Mouse (Mus musculus) liver, embryonic 12.5 days (tissue): ENCODE data around the gene Fam78b. TPM values are rescaled to one million over a fixed set of nuclear protein-coding genes. Genes with fewer than 3 reads are reported as not detected.

ENCODE experiments used
- ATAC-seq: fragments of 200-750 bp; cut with Nextera tagmentation; 2 replicates; pipeline ENCODE4 v1.8.0; 2017; ENCODE audit warnings: moderate number of reproducible peaks, mild to moderate bottlenecking, moderate library complexity
- H3K27ac ChIP-seq: fragments of 300-500 bp; sonication (generic); 2 replicates; pipeline ENCODE4 v1.5.1; 2016; ENCODE audit warnings: mild to moderate bottlenecking
- H3K27me3 ChIP-seq: fragments of 300-500 bp; sonication (generic); replicated peaks from 2 replicates; pipeline ENCODE4 v1.6.1; 2016; ENCODE audit warnings: mild to moderate bottlenecking, moderate library complexity
- H3K36me3 ChIP-seq: fragments of 300-500 bp; sonication (generic); 2 replicates; pipeline ENCODE4 v1.6.1; 2016; ENCODE audit warnings: mild to moderate bottlenecking, moderate library complexity
- H3K4me1 ChIP-seq: fragments of 300-500 bp; sonication (generic); 2 replicates; pipeline ENCODE4 v1.6.1; 2016
- H3K4me2 ChIP-seq: fragments of 300-500 bp; sonication (generic); 2 replicates; pipeline ENCODE4 v1.6.1; 2016; ENCODE audit warnings: mild to moderate bottlenecking, moderate library complexity
- H3K4me3 ChIP-seq: fragments of 300-500 bp; sonication (generic); 2 replicates; pipeline ENCODE4 v1.5.1; 2016; ENCODE audit warnings: mild to moderate bottlenecking, moderate library complexity
- H3K9ac ChIP-seq: fragments of 300-500 bp; sonication (generic); 2 replicates; pipeline ENCODE4 v1.6.1; 2016; ENCODE audit warnings: mild to moderate bottlenecking, moderate library complexity
- H3K9me3 ChIP-seq: fragments of 300-500 bp; sonication (generic); replicated peaks from 2 replicates; pipeline ENCODE4 v1.6.1; 2016; ENCODE audit warnings: mild to moderate bottlenecking, moderate library complexity
- WGBS: fragments of 180-500 bp; shearing (Covaris S2); methylation state at CpG from one replicate; pipeline ENCODE4 v1.1.7; 2016; ENCODE audit not compliant: insufficient replicate concordance; 5-methylcytosine and 5-hydroxymethylcytosine counted together
- polyA plus RNA-seq: library from polyadenylated mRNA; unstranded; fragments of >200 nt; fragmentation: Nextera tagmentation; extraction: Ambion mirVana; gene quantifications from 2 replicates; pipeline ENCODE4 v1.2.1, GENCODE M21; 2016

The Fam78b gene
- polyA plus RNA-seq, 1 experiment from 2014 or later: 0.35 TPM

DNA sequence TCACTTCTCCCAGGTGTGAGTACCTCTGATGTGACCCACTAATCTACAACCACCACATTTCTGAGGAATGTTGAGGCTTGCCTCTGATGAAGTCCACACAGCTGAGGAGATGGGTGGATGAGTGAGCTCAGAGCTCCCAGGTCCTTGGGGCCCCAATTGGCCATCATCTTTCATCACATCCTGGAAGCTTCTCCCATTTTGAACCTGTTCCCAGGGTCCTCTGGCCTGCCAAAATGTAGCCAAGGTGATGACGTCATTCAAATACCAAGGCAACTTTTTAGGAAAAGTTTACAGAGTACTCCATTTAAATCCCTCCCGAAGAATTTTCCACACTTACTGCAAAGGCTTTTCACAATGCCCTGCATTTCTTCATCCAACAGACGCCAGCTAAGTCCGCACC lies 104.7 kb downstream of the Fam78b start:
- no peak for ATAC-seq
- Histone ChIP-seq H3K4me1 (no peaks in the 10 kb centered on the region), H3K4me3 (no peak overlapping the region), H3K9me3 (no peaks in the 10 kb centered on the region), H3K27me3 (no peaks in the 10 kb centered on the region), H3K4me2 (no peak overlapping the region), H3K9ac (no peak overlapping the region), H3K36me3 (no peaks in the 10 kb centered on the region), H3K27ac (no peak overlapping the region)
- 62% methylated on average over 4 of the region's 4 CpGs for WGBS

DNA sequence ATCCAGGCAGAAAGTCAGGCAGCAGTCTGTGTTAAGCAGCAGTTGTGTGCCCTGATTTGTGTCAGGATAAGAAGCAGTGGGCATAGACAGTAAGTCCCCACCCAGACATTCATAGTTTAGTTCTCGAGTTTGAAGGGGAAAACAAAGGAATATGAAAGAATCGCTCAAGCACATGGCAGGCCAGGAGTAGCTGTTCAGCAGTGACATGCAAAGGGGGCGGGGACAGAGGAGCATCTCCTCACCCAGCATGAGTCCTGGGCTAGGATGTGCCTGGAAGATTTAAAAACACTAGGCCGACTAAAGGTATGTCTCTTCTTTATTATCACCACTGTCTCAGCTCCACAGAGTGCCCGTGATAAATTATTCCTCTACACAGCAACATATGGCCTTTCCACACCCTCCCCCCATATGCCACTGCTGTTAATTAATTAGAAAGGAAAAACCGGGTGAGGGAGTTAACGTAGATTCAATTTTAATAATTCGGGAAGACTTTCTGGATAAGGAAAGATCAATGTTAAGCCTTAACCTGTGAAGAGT lies 107.8 kb downstream of the Fam78b start:
- no peak overlapping the region for H3K4me2 ChIP-seq
- H3K9me3 ChIP-seq: no peaks in the 10 kb centered on the region
- no peak for ATAC-seq
- no peaks in the 10 kb centered on the region for H3K4me1 ChIP-seq
- no peak overlapping the region for H3K4me3 ChIP-seq
- H3K9ac ChIP-seq: no peak overlapping the region
- WGBS: 66% methylated on average over 8 of the region's 8 CpGs
- no peaks in the 10 kb centered on the region for H3K27me3 ChIP-seq
- H3K36me3 ChIP-seq: no peaks in the 10 kb centered on the region
- no peak overlapping the region for H3K27ac ChIP-seq

DNA sequence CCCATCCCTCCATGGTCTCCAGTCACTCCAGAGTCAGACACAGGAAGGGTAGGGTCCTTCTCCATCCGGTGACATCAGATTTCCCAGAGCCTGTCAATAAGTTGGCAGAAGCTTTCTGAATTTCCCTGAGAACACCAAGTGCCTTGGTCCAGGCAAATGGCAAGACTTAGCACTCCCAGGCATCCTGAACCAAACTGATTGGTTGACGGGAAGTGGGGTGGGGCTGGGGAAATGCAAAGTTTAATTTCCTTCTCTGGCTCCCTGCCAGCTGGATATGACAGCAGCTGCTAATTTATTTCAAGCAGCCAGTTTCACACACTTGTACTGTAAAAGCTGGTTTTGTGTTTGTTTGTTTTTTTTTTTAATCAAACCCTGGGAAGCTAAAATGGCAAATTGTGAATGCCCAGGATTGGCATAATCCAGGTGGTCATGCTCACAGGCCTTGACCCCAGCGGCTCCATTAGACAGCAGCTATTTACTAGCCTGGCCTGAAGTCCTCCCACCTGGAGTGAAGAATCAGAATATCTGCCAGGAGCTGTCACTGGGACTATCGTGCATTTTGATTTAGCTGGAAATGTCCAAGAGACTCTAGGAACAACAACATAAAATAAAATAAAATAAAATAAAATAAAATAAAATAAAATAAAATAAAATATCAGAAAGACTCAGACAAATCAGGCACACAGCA lies 113.3 kb downstream of the Fam78b start:
- WGBS: 47% methylated on average over 4 of the region's 4 CpGs

DNA sequence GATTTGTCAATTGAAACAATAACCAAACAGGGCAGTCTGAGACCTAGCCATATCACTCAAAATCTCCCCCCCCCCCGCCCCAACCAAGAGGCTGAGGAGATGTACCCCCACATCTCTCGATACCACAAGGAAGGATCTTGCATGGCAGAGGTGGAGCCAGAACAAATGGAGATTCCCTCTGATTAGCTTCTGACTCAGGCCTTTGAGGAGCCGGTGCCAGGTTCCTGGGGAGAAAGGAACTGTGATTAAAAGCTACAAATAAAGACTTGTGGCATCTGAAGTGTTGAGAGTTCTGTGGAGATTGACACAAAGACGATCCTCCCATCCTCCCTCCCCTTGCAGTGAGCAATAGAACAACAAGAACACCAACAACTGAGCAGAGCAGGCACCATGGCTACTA lies 113.9 kb downstream of the Fam78b start:
- Histone ChIP-seq H3K4me1 (no peaks in the 10 kb centered on the region), H3K9me3 (no peaks in the 10 kb centered on the region), H3K36me3 (no peaks in the 10 kb centered on the region), H3K9ac (no peak overlapping the region), H3K4me2 (no peak overlapping the region), H3K4me3 (no peak overlapping the region), H3K27me3 (no peaks in the 10 kb centered on the region), H3K27ac (no peak overlapping the region)
- WGBS: 28% methylated on average over 4 of the region's 4 CpGs
- no peak for ATAC-seq

More for the DNA sequence above, 113.3 kb downstream of the Fam78b start:
- Histone ChIP-seq H3K9ac (no peak overlapping the region), H3K4me3 (no peak overlapping the region), H3K27ac (no peak overlapping the region), H3K4me1 (no peaks in the 10 kb centered on the region), H3K4me2 (no peak overlapping the region), H3K36me3 (no peaks in the 10 kb centered on the region), H3K9me3 (no peaks in the 10 kb centered on the region), H3K27me3 (no peaks in the 10 kb centered on the region)
- ATAC-seq: no peak

DNA sequence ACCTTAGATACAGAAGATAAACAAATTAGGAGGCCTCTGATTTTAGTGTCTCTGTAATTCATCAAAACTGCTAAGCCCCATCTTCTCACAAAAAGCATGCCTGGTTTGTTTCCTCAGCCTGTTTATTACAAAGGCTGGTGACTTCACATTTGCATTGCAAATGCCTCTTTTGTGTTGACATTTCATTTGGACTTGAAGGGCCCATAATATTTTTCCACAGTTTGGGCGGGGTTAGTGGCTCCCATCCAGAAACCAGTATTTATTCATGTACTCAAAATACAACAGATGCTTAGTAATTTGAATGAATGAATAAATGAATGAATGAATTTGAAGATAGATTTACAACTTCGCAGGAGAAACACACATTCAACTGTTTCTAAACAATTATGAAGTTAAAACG lies 115.5 kb downstream of the Fam78b start:
- WGBS: 57% methylated on average over 3 of the region's 3 CpGs
- no peak overlapping the region for H3K9ac ChIP-seq
- no peak for ATAC-seq
- H3K9me3 ChIP-seq: no peaks in the 10 kb centered on the region
- H3K27ac ChIP-seq: no peak overlapping the region
- no peak overlapping the region for H3K4me3 ChIP-seq
- no peak overlapping the region for H3K4me2 ChIP-seq
- H3K4me1 ChIP-seq: no peaks in the 10 kb centered on the region
- H3K27me3 ChIP-seq: no peaks in the 10 kb centered on the region
- H3K36me3 ChIP-seq: no peaks in the 10 kb centered on the region

DNA sequence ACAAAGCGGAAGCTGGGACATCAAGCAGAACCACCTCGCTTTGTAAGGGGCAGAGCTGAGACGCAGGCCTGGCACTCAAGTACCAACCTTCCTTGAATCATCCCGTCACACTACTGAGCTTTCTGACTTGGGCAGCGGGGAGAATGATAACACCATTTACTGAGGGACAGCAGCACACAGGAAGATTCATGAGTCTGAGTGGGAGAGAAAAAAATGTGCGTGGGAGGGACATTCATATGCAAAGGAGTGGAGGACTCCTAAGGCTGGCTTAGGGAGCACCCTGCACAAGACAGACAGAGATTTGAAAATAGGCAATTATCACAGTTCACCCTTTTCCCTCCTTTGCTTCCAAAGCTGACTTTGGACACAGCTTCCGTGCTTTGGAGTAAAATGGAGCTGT lies 117.8 kb downstream of the Fam78b start:
- no peaks in the 10 kb centered on the region for H3K36me3 ChIP-seq
- H3K27me3 ChIP-seq: no peaks in the 10 kb centered on the region
- no peaks in the 10 kb centered on the region for H3K9me3 ChIP-seq
- no peaks in the 10 kb centered on the region for H3K4me1 ChIP-seq
- no peak overlapping the region for H3K4me2 ChIP-seq
- no peak overlapping the region for H3K9ac ChIP-seq
- H3K4me3 ChIP-seq: no peak overlapping the region
- H3K27ac ChIP-seq: no peak overlapping the region
- no peak for ATAC-seq
- WGBS: 58% methylated on average over 7 of the region's 7 CpGs

DNA sequence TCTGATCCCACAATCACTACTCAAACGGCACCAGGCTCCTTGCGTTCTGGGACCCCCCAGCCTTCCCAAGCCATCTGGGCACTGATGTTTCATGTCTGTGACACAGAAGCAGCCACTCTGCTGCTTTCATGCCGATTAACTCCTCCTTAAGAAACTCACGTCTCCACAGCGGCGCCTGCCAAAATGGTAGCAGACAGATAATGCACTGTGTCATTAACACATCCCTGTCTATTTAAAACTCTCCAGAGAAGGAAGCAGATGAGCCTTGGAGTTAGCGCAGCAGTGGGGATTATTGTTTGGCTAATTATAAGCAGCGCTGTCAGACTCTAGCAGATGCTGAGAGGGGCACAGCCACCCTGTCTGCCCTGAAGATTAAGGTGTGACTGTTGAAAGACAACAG lies 118.2 kb downstream of the Fam78b start:
- WGBS: 64% methylated on average over 8 of the region's 8 CpGs
- Histone ChIP-seq H3K4me2 (no peak overlapping the region), H3K9me3 (no peaks in the 10 kb centered on the region), H3K4me3 (no peak overlapping the region), H3K36me3 (no peaks in the 10 kb centered on the region), H3K4me1 (no peaks in the 10 kb centered on the region), H3K27me3 (no peaks in the 10 kb centered on the region), H3K27ac (no peak overlapping the region), H3K9ac (no peak overlapping the region)
- no peak for ATAC-seq

DNA sequence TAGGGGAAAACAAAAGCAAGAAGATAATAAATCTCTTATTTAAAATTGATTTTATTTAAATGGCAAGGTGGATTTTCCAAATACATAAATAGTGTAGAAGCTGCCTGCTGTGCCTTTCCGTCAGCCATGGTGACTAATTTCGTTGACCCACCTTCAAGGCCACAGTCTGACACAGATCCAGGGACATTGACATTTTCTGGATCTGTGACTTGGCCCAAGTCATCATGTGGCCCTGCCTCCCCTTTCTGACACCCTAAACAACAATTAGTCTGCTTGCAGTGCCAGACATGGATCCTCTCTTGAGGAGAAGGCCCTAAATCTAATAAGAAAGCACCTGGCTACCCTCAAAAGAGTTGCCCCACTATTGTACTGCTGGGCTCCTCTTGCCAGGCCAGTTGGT lies 121.2 kb downstream of the Fam78b start:
- Histone ChIP-seq H3K27me3 (no peaks in the 10 kb centered on the region), H3K27ac (no peak overlapping the region), H3K4me3 (no peak overlapping the region), H3K9ac (no peak overlapping the region), H3K9me3 (no peaks in the 10 kb centered on the region), H3K4me2 (no peak overlapping the region), H3K4me1 (no peaks in the 10 kb centered on the region), H3K36me3 (no peaks in the 10 kb centered on the region)
- 57% methylated on average over 2 of the region's 2 CpGs for WGBS
- ATAC-seq: no peak

DNA sequence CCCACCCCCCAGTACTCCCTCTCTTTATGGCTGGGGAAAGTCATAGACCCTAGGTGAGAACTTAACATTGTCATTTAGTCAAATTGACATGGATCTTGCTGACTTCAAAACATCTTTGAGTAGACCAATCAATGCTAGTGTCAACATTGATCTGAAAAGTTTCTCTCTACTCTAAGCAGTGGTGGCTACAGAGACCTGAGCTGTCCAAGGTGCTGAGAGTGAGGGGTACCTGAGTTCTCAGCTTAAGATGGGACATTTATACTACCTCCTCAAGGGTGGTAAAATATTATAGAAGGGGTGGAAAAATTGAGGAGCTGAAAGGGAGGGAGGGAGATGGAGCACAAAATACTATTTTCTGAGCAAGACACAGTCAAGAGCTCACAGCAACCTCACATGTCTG lies 122.3 kb downstream of the Fam78b start:
- Histone ChIP-seq H3K27me3 (no peaks in the 10 kb centered on the region), H3K4me2 (no peak overlapping the region), H3K4me1 (no peaks in the 10 kb centered on the region), H3K4me3 (no peak overlapping the region), H3K9me3 (no peaks in the 10 kb centered on the region), H3K27ac (no peak overlapping the region), H3K9ac (no peak overlapping the region), H3K36me3 (no peaks in the 10 kb centered on the region)
- ATAC-seq: no peak

DNA sequence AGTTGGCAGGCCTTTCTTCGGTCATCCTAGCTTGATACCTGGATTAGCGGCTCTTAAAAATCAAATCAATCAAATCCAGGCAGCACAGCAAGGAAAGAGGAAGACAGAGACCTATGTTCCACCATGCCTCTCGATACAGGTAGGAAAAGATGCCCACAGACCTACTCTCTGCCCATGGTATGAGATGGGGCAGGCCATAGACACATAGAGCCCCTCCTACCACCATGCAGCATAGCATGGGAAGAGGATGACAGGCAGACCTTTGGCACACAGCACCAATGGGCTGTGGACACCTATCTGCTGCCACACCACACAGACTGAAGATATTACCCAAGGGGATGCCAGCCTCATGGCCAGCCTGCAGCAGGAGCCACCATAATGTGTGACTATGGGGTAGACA lies 124.7 kb downstream of the Fam78b start:
- Histone ChIP-seq H3K36me3 (no peaks in the 10 kb centered on the region), H3K9me3 (no peaks in the 10 kb centered on the region), H3K27ac (no peak overlapping the region), H3K9ac (no peak overlapping the region), H3K27me3 (no peaks in the 10 kb centered on the region), H3K4me3 (no peak overlapping the region), H3K4me2 (no peak overlapping the region), H3K4me1 (no peaks in the 10 kb centered on the region)
- WGBS: 49% methylated on average over 3 of the region's 3 CpGs
- no peak for ATAC-seq

DNA sequence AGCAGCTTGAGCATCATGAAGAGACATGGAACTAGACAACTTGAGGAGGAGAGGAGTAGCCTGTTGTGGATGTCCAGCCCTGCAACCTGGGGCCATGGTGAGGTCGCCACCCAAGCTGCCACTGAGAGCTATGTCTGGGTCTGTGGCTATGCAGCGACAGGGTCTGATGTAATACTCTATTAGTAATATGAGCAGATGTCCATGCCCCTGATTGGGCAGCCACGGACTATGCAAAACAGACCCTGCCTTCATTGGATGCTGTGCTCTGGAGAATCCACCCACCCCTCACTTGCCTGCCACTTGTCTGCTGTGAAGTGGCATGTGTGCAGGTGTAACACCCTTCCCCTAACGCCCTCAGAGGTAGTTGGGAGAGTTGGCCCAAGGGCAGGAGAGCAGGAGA lies 125.1 kb downstream of the Fam78b start:
- Histone ChIP-seq H3K9ac (no peak overlapping the region), H3K36me3 (no peaks in the 10 kb centered on the region), H3K9me3 (no peaks in the 10 kb centered on the region), H3K4me3 (no peak overlapping the region), H3K4me2 (no peak overlapping the region), H3K27me3 (no peaks in the 10 kb centered on the region), H3K4me1 (no peaks in the 10 kb centered on the region), H3K27ac (no peak overlapping the region)
- WGBS: 47% methylated on average over 4 of the region's 4 CpGs
- ATAC-seq: no peak

DNA sequence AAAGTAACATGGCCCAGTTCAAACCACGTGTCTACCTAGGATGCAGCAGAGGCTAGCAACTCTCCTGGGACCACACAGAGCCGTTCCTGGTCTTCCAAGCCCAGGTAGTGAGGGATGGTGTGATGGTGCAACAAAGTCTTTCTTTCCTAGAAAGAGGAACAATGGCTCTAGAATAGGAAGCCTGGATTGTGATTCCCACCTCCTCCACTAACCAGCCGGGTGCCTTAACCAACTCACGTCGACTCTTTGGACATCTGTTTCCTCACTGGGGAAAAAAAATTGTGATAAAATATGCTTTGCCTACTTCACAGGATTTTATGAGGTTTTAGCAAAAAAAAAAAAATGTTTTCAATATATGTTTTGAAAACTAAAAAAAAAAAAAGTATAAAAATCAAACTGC lies 134.5 kb downstream of the Fam78b start:
- peaks cover 5% of the 10 kb centered on the region; the same call in 1 of the 2 replicates for H3K9me3 ChIP-seq
- no peak overlapping the region for H3K4me3 ChIP-seq
- WGBS: 68% methylated on average over 5 of the region's 5 CpGs
- no peak overlapping the region for H3K4me2 ChIP-seq
- H3K36me3 ChIP-seq: no peaks in the 10 kb centered on the region
- no peaks in the 10 kb centered on the region for H3K27me3 ChIP-seq
- no peak overlapping the region for H3K9ac ChIP-seq
- no peak for ATAC-seq
- no peaks in the 10 kb centered on the region for H3K4me1 ChIP-seq
- no peak overlapping the region for H3K27ac ChIP-seq
